Mouse (Mus musculus) Muller cell, postnatal 12 days (primary cell): ENCODE measurements around the gene Tpst2.

Source experiments
- DNase-seq: peaks from one replicate; pipeline ENCODE4 v3.0.0-alpha.2; 2015; ENCODE audit errors: inconsistent ontology term

Gene Tpst2

GRCm38 (mm10) chr5:112326446-112327009 lies 50.0 kb downstream of the Tpst2 start:
- DNase-seq = no peak

- DNase-seq = no peak
Observed at GRCm38 (mm10) chr5:112327854-112328253, 51.4 kb downstream of the Tpst2 start.

- no peak for DNase-seq
Observed at GRCm38 (mm10) chr5:112329805-112330564, 53.5 kb downstream of the Tpst2 start.

GRCm38 (mm10) chr5:112335473-112335872 lies 59.0 kb downstream of the Tpst2 start:
- peak; percentile 47 for DNase-seq

- DNase-seq = no peak
Observed at GRCm38 (mm10) chr5:112337004-112337403, 60.5 kb downstream of the Tpst2 start.

GRCm38 (mm10) chr5:112339215-112339614 lies 62.7 kb downstream of the Tpst2 start:
- DNase-seq = no peak

- DNase-seq = peak; percentile 75
Observed at GRCm38 (mm10) chr5:112342463-112343204, 66.1 kb downstream of the Tpst2 start, which contains the start of the genes Srrd and Hps4. Gene Srrd (minus strand): TSS chr5:112343040. Gene Hps4 (plus strand): TSS chr5:112343083.

- peak; percentile 66 for DNase-seq
Observed at GRCm38 (mm10) chr5:112343205-112343595, 66.7 kb downstream of the Tpst2 start.

- no peak for DNase-seq
Observed at GRCm38 (mm10) chr5:112344092-112344960, 67.8 kb downstream of the Tpst2 start.

- DNase-seq = no peak
Observed at GRCm38 (mm10) chr5:112346211-112346965, 69.9 kb downstream of the Tpst2 start.

- no peak for DNase-seq
Observed at GRCm38 (mm10) chr5:112349169-112349568, 72.7 kb downstream of the Tpst2 start.

- DNase-seq = no peak
Observed at GRCm38 (mm10) chr5:112355493-112355892, 79.0 kb downstream of the Tpst2 start.

- DNase-seq = no peak
Observed at GRCm38 (mm10) chr5:112355910-112356309, 79.4 kb downstream of the Tpst2 start, which contains the start of gene Gm6583. Gene Gm6583 (minus strand): TSS chr5:112356033.

- DNase-seq = no peak
Observed at GRCm38 (mm10) chr5:112356322-112356721, 79.8 kb downstream of the Tpst2 start.

- no peak for DNase-seq
Observed at GRCm38 (mm10) chr5:112359520-112359919, 83.0 kb downstream of the Tpst2 start.

GRCm38 (mm10) chr5:112360077-112360476 lies 83.6 kb downstream of the Tpst2 start:
- DNase-seq = no peak

- DNase-seq = no peak
Observed at GRCm38 (mm10) chr5:112364184-112364797, 87.8 kb downstream of the Tpst2 start.
